Mouse (Mus musculus) heart, embryonic 10.5 days (tissue): ENCODE data around the gene Trim12c. TPM values are rescaled to one million over a fixed set of nuclear protein-coding genes. Genes with fewer than 3 reads are reported as not detected.

Experiments
- DNase-seq: peaks from one replicate; pipeline ENCODE4 v3.0.0-alpha.2; 2017; ENCODE audit warnings: low spot score
- H3K27ac ChIP-seq: fragments of 300-500 bp; sonication (generic); 2 replicates; pipeline ENCODE4 v1.5.1; 2016; ENCODE audit warnings: mild to moderate bottlenecking
- H3K27me3 ChIP-seq: fragments of 300-500 bp; sonication (generic); 2 replicates; pipeline ENCODE4 v1.6.1; 2016; ENCODE audit warnings: mild to moderate bottlenecking; ENCODE audit not compliant: poor library complexity, insufficient read depth, severe bottlenecking
- H3K36me3 ChIP-seq: fragments of 300-500 bp; sonication (generic); 2 replicates; pipeline ENCODE4 v1.6.1; 2016; ENCODE audit warnings: mild to moderate bottlenecking, moderate library complexity
- H3K4me1 ChIP-seq: fragments of 300-500 bp; sonication (generic); 2 replicates; pipeline ENCODE4 v1.6.1; 2016; ENCODE audit warnings: mild to moderate bottlenecking
- H3K4me3 ChIP-seq: fragments of 300-500 bp; sonication (generic); 2 replicates; pipeline ENCODE4 v1.5.1; 2016; ENCODE audit warnings: mild to moderate bottlenecking, moderate library complexity
- H3K9me3 ChIP-seq: fragments of 300-500 bp; sonication (generic); 2 replicates; pipeline ENCODE4 v1.6.1; 2016; ENCODE audit warnings: mild to moderate bottlenecking, moderate library complexity
- WGBS: fragments of 180-500 bp; shearing (Covaris S2); methylation state at CpG from one replicate; pipeline ENCODE4 v1.1.7; 2016; 5-methylcytosine and 5-hydroxymethylcytosine counted together
- polyA plus RNA-seq: library from polyadenylated mRNA; unstranded; fragments of >200 nt; fragmentation: Nextera tagmentation; extraction: Ambion mirVana; gene quantifications from 2 replicates; pipeline ENCODE4 v1.2.1, GENCODE M21; 2016

Gene Trim12c
- polyA plus RNA-seq, 1 experiment from 2014 or later, result 1.6 TPM

DNA sequence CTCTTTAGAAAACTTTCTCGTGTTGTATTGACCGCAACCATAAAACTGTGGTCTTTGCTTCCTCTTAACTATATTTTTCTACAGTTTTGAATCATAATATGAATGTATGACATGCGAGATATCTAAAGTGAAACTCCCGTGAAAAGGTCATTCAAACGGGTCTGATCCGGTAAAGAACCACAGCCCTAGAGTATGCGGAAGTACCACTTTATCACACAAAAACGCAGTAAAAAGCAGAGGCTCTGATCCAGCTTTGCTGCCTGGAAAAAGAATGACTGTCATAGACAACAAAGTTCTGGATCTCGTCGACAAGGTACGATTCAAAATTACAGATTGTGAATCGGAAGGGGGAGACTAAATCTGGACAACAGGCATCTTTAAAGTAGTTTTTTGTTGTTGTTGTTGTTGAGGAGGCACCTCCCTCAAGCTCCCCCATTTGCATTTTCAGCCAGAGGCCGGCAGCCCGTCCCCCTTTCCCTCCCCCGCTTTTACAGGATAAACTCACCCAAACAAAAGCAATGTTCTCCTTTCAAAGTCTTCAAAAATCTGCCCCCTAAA is 38.3 kb downstream of the Trim12c start:
- Histone ChIP-seq H3K27ac (peak overlapping the region; percentile 64; the same call in 1 of the 2 replicates), H3K4me3 (peak overlapping the region; percentile 55), H3K9me3 (no peaks in the 10 kb centered on the region), H3K4me1 (no peaks in the 10 kb centered on the region), H3K36me3 (no peaks in the 10 kb centered on the region), H3K27me3 (no peaks in the 10 kb centered on the region)
- DNase-seq, result peak; percentile 75
- WGBS, result 10% methylated on average over 15 of the region's 15 CpGs

GRCm38 (mm10) chr7:104291638-104292400 is 61.3 kb downstream of the Trim12c start:
- Histone ChIP-seq H3K27ac (no peak overlapping the region), H3K36me3 (no peaks in the 10 kb centered on the region), H3K27me3 (no peaks in the 10 kb centered on the region), H3K4me3 (no peak overlapping the region), H3K4me1 (no peaks in the 10 kb centered on the region), H3K9me3 (no peaks in the 10 kb centered on the region)
- DNase-seq, result no peak
- 81% methylated on average over 5 of the region's 5 CpGs for WGBS

DNA sequence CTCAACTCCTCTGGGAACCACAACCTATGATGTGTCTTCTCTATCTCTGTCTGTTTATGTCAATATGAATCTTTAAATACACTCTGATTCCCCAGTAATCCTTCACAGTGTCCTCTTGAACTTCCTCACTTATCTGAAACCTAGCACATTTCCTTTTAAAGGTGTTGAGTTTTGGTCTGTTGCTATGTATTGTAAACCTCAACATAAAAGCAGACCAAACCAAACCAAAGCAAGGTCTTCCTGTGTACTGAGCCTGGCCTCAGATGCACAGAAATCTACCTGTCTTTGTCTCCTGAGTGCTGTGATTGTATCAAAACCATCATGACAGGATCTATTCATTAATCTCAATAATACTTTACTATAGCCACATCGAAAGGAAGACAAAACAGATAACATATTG is 62.5 kb downstream of the Trim12c start:
- no peak overlapping the region for H3K27ac ChIP-seq
- no peaks in the 10 kb centered on the region for H3K9me3 ChIP-seq
- DNase-seq, result no peak
- no peaks in the 10 kb centered on the region for H3K4me1 ChIP-seq
- WGBS, result 90% methylated on average over 1 of the region's 1 CpGs
- H3K36me3 ChIP-seq, result no peaks in the 10 kb centered on the region
- no peak overlapping the region for H3K4me3 ChIP-seq
- H3K27me3 ChIP-seq, result no peaks in the 10 kb centered on the region

Other genes starting within 250 kb of the Trim12c start
- not detected in 2 replicates for gene Olfr646, start 248.5 kb downstream of the Trim12c start, polyA plus RNA-seq
- gene Ubqln5, start 223.5 kb downstream of the Trim12c start, polyA plus RNA-seq, result not detected in 2 replicates
- not detected in 2 replicates for gene Olfr643, start 216.0 kb downstream of the Trim12c start, polyA plus RNA-seq
- not detected in 2 replicates for gene Ubqln3, start 210.1 kb downstream of the Trim12c start, polyA plus RNA-seq
- not detected in 2 replicates for gene Ubqlnl, start 202.8 kb downstream of the Trim12c start, polyA plus RNA-seq
- not detected in 2 replicates for gene Olfm5, start 188.5 kb downstream of the Trim12c start, polyA plus RNA-seq
- 0.21 and 0.28 TPM in 2 replicates for gene Olfr648, start 170.0 kb downstream of the Trim12c start, polyA plus RNA-seq
- not detected in 2 replicates for gene Olfr649, start 157.4 kb downstream of the Trim12c start, polyA plus RNA-seq
- gene Trim6, start 134.6 kb downstream of the Trim12c start, polyA plus RNA-seq, result 9.8 and 12.3 TPM in 2 replicates
- 1.6 and 1.7 TPM in 2 replicates for gene Trim34a, start 108.9 kb downstream of the Trim12c start, polyA plus RNA-seq
- 0.35 and 0.47 TPM in 2 replicates for gene Trim5, start 65.3 kb downstream of the Trim12c start, polyA plus RNA-seq
- gene Trim12a, start 37.9 kb downstream of the Trim12c start, polyA plus RNA-seq, result 4.8 and 6.9 TPM in 2 replicates
- 0.09 TPM in 1 of 2 replicates, not detected in the other for gene Trim34b, start 23.9 kb downstream of the Trim12c start, polyA plus RNA-seq
- gene Trim30b, start 16.5 kb upstream of the Trim12c start, polyA plus RNA-seq, result not detected in 2 replicates
- gene Trim30c, start 47.5 kb upstream of the Trim12c start, polyA plus RNA-seq, result not detected in 2 replicates
- 0.44 and 0.59 TPM in 2 replicates for gene Trim30a, start 111.8 kb upstream of the Trim12c start, polyA plus RNA-seq
- gene Trim30d, start 154.5 kb upstream of the Trim12c start, polyA plus RNA-seq, result 0.09 and 0.13 TPM in 2 replicates
- not detected in 2 replicates for gene Olfr651, start 196.8 kb upstream of the Trim12c start, polyA plus RNA-seq
- gene Olfr652, start 207.5 kb upstream of the Trim12c start, polyA plus RNA-seq, result not detected in 2 replicates
- gene Olfr653, start 224.0 kb upstream of the Trim12c start, polyA plus RNA-seq, result not detected in 2 replicates
- gene Olfr654, start 233.7 kb upstream of the Trim12c start, polyA plus RNA-seq, result not detected in 2 replicates
- gene Olfr655, start 248.4 kb upstream of the Trim12c start, polyA plus RNA-seq, result 0.07 TPM in 1 of 2 replicates, not detected in the other